ENCODE assay signal across 26 mouse cellular contexts in the genomic region with DNA sequence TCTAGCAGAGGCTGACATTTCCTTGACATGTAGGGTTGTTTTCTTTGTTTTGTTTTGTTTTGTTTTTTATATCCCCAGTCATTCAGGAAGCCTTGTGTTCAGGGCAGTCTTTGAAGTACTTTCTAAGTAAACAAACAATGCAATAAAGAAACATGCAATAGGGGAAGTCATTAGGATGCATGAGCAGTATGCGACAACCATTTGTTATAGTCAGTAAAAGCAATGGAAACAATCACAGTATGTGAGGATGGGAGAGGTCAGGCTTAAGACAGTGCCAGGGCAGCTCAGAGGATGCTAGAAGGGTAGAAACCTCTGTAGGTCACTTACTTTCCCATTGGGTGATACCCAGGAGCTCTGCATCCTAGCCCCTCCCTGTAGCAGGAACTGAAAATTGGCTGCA.
"Had no signal": no experiment of that assay in that cellular context is flagged by ENCODE, and none has a peak within 500 bp of the region (broad histone marks: within the 10 kb centered on the region; RNA-seq: fewer than 3 reads in every experiment).

No protein-coding gene starts in this region.

- ATAC-seq: forebrain, embryonic 16.5 days; hindbrain, embryonic 16.5 days; inflammation-experienced regulatory T-cells, adult 6 months; intestine, embryonic 15.5 days; intestine, postnatal 0 days had no signal

- H3K9me3 ChIP-seq: heart, embryonic 10.5 days; heart, embryonic 12.5 days; hindbrain, embryonic 10.5 days; hindbrain, embryonic 12.5 days; intestine, embryonic 15.5 days; limb, embryonic 10.5 days; limb, embryonic 12.5 days; liver, embryonic 13.5 days had no signal

- DNase-seq: gastrocnemius, adult 2 months; gastrocnemius, postnatal 10 days; gastrocnemius, postnatal 25 days; heart, adult 2 months; heart, postnatal 10 days; heart, postnatal 4 days; kidney, adult 18-20 months; kidney, postnatal 14 days; kidney, postnatal 36 days; liver; liver, embryonic 13.5 days had no signal

- H3K27me3 ChIP-seq: heart, embryonic 12.5 days; hindbrain, embryonic 12.5 days; intestine, embryonic 15.5 days; limb, embryonic 12.5 days; liver, embryonic 13.5 days had no signal

- H3K4me1 ChIP-seq: heart, embryonic 10.5 days; heart, embryonic 12.5 days; intestine, embryonic 15.5 days; limb, embryonic 10.5 days; limb, embryonic 12.5 days; liver, embryonic 13.5 days had no signal

- H3K9ac ChIP-seq: heart, embryonic 12.5 days; hindbrain, embryonic 12.5 days; hindbrain, embryonic 14.5 days; intestine, embryonic 15.5 days; limb, embryonic 12.5 days; liver, embryonic 13.5 days had no signal

- H3K27ac ChIP-seq: gastrocnemius, adult 2 months; heart, adult 2 months; heart, embryonic 10.5 days; hindbrain, embryonic 10.5 days; hindbrain, embryonic 12.5 days; hindbrain, embryonic 14.5 days; intestine, embryonic 15.5 days; layer of hippocampus, adult 2 months; left cerebral cortex, adult 2 months; limb, embryonic 10.5 days; limb, embryonic 12.5 days; liver, embryonic 13.5 days had no signal

- H3K4me3 ChIP-seq: gastrocnemius, adult 2 months; heart, adult 2 months; heart, embryonic 10.5 days; heart, embryonic 12.5 days; hindbrain, embryonic 10.5 days; hindbrain, embryonic 12.5 days; intestine, embryonic 15.5 days; layer of hippocampus, adult 2 months; left cerebral cortex, adult 2 months; limb, embryonic 10.5 days; limb, embryonic 12.5 days; liver, embryonic 13.5 days had no signal

- H3K4me2 ChIP-seq: heart, embryonic 12.5 days; hindbrain, embryonic 12.5 days; hindbrain, embryonic 14.5 days; intestine, embryonic 15.5 days; limb, embryonic 12.5 days; liver, embryonic 11.5 days; liver, embryonic 13.5 days had no signal

- H3K36me3 ChIP-seq: heart, embryonic 10.5 days; heart, embryonic 12.5 days; hindbrain, embryonic 10.5 days; hindbrain, embryonic 12.5 days; intestine, embryonic 15.5 days; limb, embryonic 10.5 days; limb, embryonic 12.5 days; liver, embryonic 13.5 days had no signal
